Comparison of ENCODE assay signal across 8 mouse cellular contexts in the genomic region with DNA sequence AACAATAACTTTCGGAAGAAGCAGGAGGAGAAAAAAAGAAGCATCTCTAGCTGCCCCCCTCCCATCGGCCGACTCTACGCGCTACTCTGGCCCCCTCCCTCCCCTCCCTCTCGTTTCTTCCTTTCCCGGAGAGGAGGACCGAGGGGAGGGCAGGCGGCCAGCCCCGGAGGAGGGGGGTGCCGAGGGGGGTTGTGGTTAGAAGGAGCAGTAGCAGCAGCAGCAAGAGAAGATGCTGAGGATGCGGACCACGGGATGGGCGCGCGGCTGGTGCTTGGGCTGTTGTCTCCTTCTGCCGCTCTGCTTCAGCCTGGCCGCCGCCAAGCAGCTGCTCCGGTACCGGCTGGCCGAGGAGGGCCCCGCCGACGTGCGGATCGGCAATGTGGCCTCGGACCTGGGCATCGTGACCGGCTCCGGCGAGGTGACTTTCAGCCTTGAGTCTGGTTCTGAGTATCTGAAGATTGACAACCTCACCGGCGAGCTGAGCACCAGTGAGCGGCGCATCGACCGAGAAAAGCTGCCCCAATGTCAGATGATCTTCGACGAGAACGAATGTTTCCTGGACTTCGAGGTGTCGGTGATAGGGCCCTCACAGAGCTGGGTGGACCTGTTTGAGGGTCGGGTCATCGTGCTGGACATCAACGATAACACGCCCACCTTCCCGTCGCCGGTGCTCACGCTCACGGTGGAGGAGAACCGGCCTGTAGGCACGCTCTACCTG. TPM values are rescaled to one million over a fixed set of nuclear protein-coding genes. Genes with fewer than 3 reads are reported as not detected.
DNase-seq lines count a peak whose midpoint lies in the region; ATAC-seq lines count a peak whose summit lies in the region.

No protein-coding gene starts in this region.

- peaks cover 30% of the 10 kb centered on the region for H3K27me3 ChIP-seq in kidney, embryonic 15.5 days
- peaks cover 75% of the 10 kb centered on the region for H3K27me3 ChIP-seq in liver, embryonic 12.5 days (replicated peaks)
- H3K27me3 ChIP-seq in neural tube, embryonic 15.5 days (replicated peaks), result no peaks in the 10 kb centered on the region

- H3K9ac ChIP-seq in kidney, embryonic 15.5 days, result peak overlapping the region; percentile 59
- H3K9ac ChIP-seq in liver, embryonic 12.5 days, result peak overlapping the region; percentile 65
- peak overlapping the region; percentile 77 for H3K9ac ChIP-seq in neural tube, embryonic 15.5 days (replicated peaks)

- under 1% methylated on average over 51 of the region's 54 CpGs for WGBS in kidney, embryonic 15.5 days
- WGBS in liver, embryonic 12.5 days (ENCODE audit: insufficient replicate concordance), result 4% methylated on average over 54 of the region's 54 CpGs
- WGBS in neural tube, embryonic 15.5 days, result under 1% methylated on average over 49 of the region's 54 CpGs

- peak overlapping the region; percentile 95 for H3K4me2 ChIP-seq in kidney, embryonic 15.5 days
- peak overlapping the region; percentile 84 for H3K4me2 ChIP-seq in liver, embryonic 12.5 days
- peak overlapping the region; percentile 93 for H3K4me2 ChIP-seq in neural tube, embryonic 15.5 days

- H3K4me3 ChIP-seq in kidney, embryonic 15.5 days (replicated peaks), result peak overlapping the region; percentile 67
- H3K4me3 ChIP-seq in liver, embryonic 12.5 days, result peak overlapping the region; percentile 64
- H3K4me3 ChIP-seq in neural tube, embryonic 15.5 days (replicated peaks), result peak overlapping the region; percentile 77

- H3K36me3 ChIP-seq in kidney, embryonic 15.5 days, result no peaks in the 10 kb centered on the region
- no peaks in the 10 kb centered on the region for H3K36me3 ChIP-seq in liver, embryonic 12.5 days
- H3K36me3 ChIP-seq in neural tube, embryonic 15.5 days, result no peaks in the 10 kb centered on the region

- peaks cover 35% of the 10 kb centered on the region for H3K4me1 ChIP-seq in kidney, embryonic 15.5 days
- peaks cover 58% of the 10 kb centered on the region for H3K4me1 ChIP-seq in liver, embryonic 12.5 days
- H3K4me1 ChIP-seq in neural tube, embryonic 15.5 days, result peaks cover 16% of the 10 kb centered on the region; the same call in 1 of the 2 replicates

- peak overlapping the region; percentile 90; the same call in 1 of the 2 replicates for H3K27ac ChIP-seq in kidney, embryonic 15.5 days
- no peak overlapping the region for H3K27ac ChIP-seq in liver, embryonic 12.5 days
- peak overlapping the region; percentile 96 for H3K27ac ChIP-seq in neural tube, embryonic 15.5 days (replicated peaks)

- no peak for ATAC-seq in kidney, embryonic 15.5 days (replicated peaks; ENCODE audit: low FRiP score)
- ATAC-seq in liver, embryonic 12.5 days, result no peak
- ATAC-seq in neural tube, embryonic 15.5 days (ENCODE audit: low FRiP score), result no peak

- H3K9me3 ChIP-seq in kidney, embryonic 15.5 days (replicated peaks), result no peaks in the 10 kb centered on the region
- no peaks in the 10 kb centered on the region for H3K9me3 ChIP-seq in liver, embryonic 12.5 days (replicated peaks)
- no peaks in the 10 kb centered on the region for H3K9me3 ChIP-seq in neural tube, embryonic 15.5 days (replicated peaks)

- DNase-seq in left cerebral cortex, adult 18-20 months (ENCODE audit: low spot score in 2 of 2), result peak; percentile 59 to 61
- DNase-seq in left cerebral cortex, adult 11 months (ENCODE audit: low spot score), result no peak
- DNase-seq in embryo, embryonic 11 days, result peak; percentile 51
- DNase-seq in gastrocnemius, postnatal 4 days (ENCODE audit: low spot score in 2 of 2), result peak; percentile 54 to 70
- peak; percentile 70 for DNase-seq in urinary bladder, postnatal 14 days (ENCODE audit: low spot score)

RNA-seq across cellular contexts. Expression of a gene that starts 1.3 kb away (rescaled TPM):
- 100 to 1,000 TPM; 130 to 159 TPM for total RNA-seq in left cerebral cortex, adult 18-20 months (2021)
- total RNA-seq in gastrocnemius, postnatal 4 days (2021), result 10 to 100 TPM; 25.3 to 26.9 TPM
- polyA plus RNA-seq in kidney, embryonic 15.5 days (2015; fragmentation: Nextera tagmentation; extraction: Ambion mirVana), result 4.8 and 6.3 TPM in 2 replicates
- polyA plus RNA-seq in liver, embryonic 12.5 days (2016; fragmentation: Nextera tagmentation; extraction: Ambion mirVana), result 2.2 and 2.4 TPM in 2 replicates
- 24.1 and 29.0 TPM in 2 replicates for polyA plus RNA-seq in neural tube, embryonic 15.5 days (2015; fragmentation: Nextera tagmentation; extraction: Ambion mirVana)
